Mouse (Mus musculus) MEL (cell line): Measurements from ENCODE around the gene Sorbs1. TPM values are rescaled to one million over a fixed set of nuclear protein-coding genes. Genes with fewer than 3 reads are reported as not detected.

ENCODE experiments used
- DNase-seq: peaks from one replicate; pipeline ENCODE4 v3.0.0; 2011; ENCODE audit warnings: low read depth, low spot score
- H3K27ac ChIP-seq: 2 replicates; pipeline ENCODE4 v1.5.1; 2012; ENCODE audit warnings: low read depth, mild to moderate bottlenecking, control low read depth, low read length, moderate library complexity; ENCODE audit not compliant: control insufficient read depth
- H3K27me3 ChIP-seq, 2 experiments: fragments of 150-350 bp in 1 of 2; sonication (generic) in 1 of 2; 2 replicates each; pipeline ENCODE4 v1.6.1; 2012; ENCODE audit warnings: low read length in 2 of 2, mild to moderate bottlenecking in 2 of 2, improper control_type of control experiment in 1 of 2, moderate library complexity in 1 of 2; ENCODE audit not compliant: insufficient read depth in 2 of 2, control insufficient read depth in 1 of 2
- H3K36me3 ChIP-seq, 2 experiments: 2 replicates each; pipeline ENCODE4 v1.6.1; 2012 to 2014; ENCODE audit warnings: low read length in 2 of 2, improper control_type of control experiment in 1 of 2, inconsistent platforms in 1 of 2, mild to moderate bottlenecking in 1 of 2; ENCODE audit not compliant: insufficient read depth in 2 of 2, control insufficient read depth in 1 of 2
- H3K4me1 ChIP-seq, 2 experiments: fragments of 150-350 bp in 1 of 2; sonication (generic) in 1 of 2; 2 replicates each; pipeline ENCODE4 v1.6.1; 2012; ENCODE audit warnings: low read length in 2 of 2, improper control_type of control experiment in 1 of 2, mild to moderate bottlenecking in 1 of 2; ENCODE audit not compliant: insufficient read depth in 2 of 2, control insufficient read depth in 1 of 2
- H3K4me3 ChIP-seq, 2 experiments: fragments of 150-350 bp in 1 of 2; sonication (generic) in 1 of 2; 2 replicates each; pipeline ENCODE4 v1.5.1; 2012; ENCODE audit warnings: low read depth in 2 of 2, low read length in 2 of 2, mild to moderate bottlenecking in 2 of 2, moderate library complexity in 2 of 2, control low read depth in 1 of 2, improper control_type of control experiment in 1 of 2; ENCODE audit not compliant: control insufficient read depth in 1 of 2, insufficient read depth in 1 of 2
- H3K79me2 ChIP-seq: 2 replicates; pipeline ENCODE4 v1.6.1; 2012; ENCODE audit warnings: mild to moderate bottlenecking, low read length, moderate library complexity; ENCODE audit not compliant: control insufficient read depth, poor library complexity, insufficient read depth
- H3K9ac ChIP-seq: 2 replicates; pipeline ENCODE4 v1.6.1; 2012; ENCODE audit warnings: low read depth, mild to moderate bottlenecking, control low read depth, low read length, moderate library complexity; ENCODE audit not compliant: control insufficient read depth, poor library complexity, severe bottlenecking
- H3K9me3 ChIP-seq: fragments of 150-350 bp; sonication (generic); replicated peaks from 2 replicates; pipeline ENCODE4 v1.6.1; 2012; ENCODE audit warnings: mild to moderate bottlenecking, low read length, improper control_type of control experiment, moderate library complexity; ENCODE audit not compliant: insufficient read depth
- ELF1 ChIP-seq: IDR thresholded peaks from 2 replicates; pipeline ENCODE4 v1.6.1; 2014; ENCODE audit warnings: low read depth, mild to moderate bottlenecking, inconsistent platforms, low read length, improper control_type of control experiment, moderate library complexity
- ETS1 ChIP-seq: IDR thresholded peaks from 2 replicates; pipeline ENCODE4 v1.6.1; 2012; ENCODE audit warnings: low read depth, mild to moderate bottlenecking, inconsistent platforms, low read length, improper control_type of control experiment, moderate library complexity
- GABPA ChIP-seq: IDR thresholded peaks from 2 replicates; pipeline ENCODE4 v1.6.1; 2012; ENCODE audit warnings: low read depth, mild to moderate bottlenecking, inconsistent platforms, low read length, improper control_type of control experiment, moderate library complexity
- GATA1 ChIP-seq: IDR thresholded peaks from 2 replicates; pipeline ENCODE4 v1.6.1; 2011; ENCODE audit warnings: low read depth, low read length, improper control_type of control experiment
- MAFK ChIP-seq: IDR thresholded peaks from 2 replicates; pipeline ENCODE4 v1.6.1; 2011; ENCODE audit warnings: low read depth, mild to moderate bottlenecking, low read length, improper control_type of control experiment, borderline replicate concordance
- MEF2A ChIP-seq: IDR thresholded peaks from 2 replicates; pipeline ENCODE4 v1.6.1; 2014; ENCODE audit warnings: low read depth, mild to moderate bottlenecking, inconsistent platforms, low read length, improper control_type of control experiment; ENCODE audit not compliant: poor library complexity, insufficient replicate concordance, severe bottlenecking; ENCODE audit errors: extremely low read depth
- MYB ChIP-seq: IDR thresholded peaks from 2 replicates; pipeline ENCODE4 v1.6.1; 2011; ENCODE audit warnings: mild to moderate bottlenecking, low read depth, low read length, improper control_type of control experiment
- MYC ChIP-seq: IDR thresholded peaks from 2 replicates; pipeline ENCODE4 v1.6.1; 2011; ENCODE audit warnings: low read depth, mild to moderate bottlenecking, low read length, improper control_type of control experiment, moderate library complexity
- NELFE ChIP-seq: IDR thresholded peaks from 2 replicates; pipeline ENCODE4 v1.6.1; 2011; ENCODE audit warnings: low read depth, low read length, improper control_type of control experiment
- POLR2A ChIP-seq, 2 experiments: IDR thresholded peaks; 2 replicates each; pipeline ENCODE4 v1.6.1; 2011 to 2012; ENCODE audit warnings: low read length in 2 of 2, mild to moderate bottlenecking in 2 of 2, control low read depth in 1 of 2, improper control_type of control experiment in 1 of 2, low read depth in 1 of 2, moderate library complexity in 1 of 2; ENCODE audit not compliant: control insufficient read depth in 1 of 2, insufficient read depth in 1 of 2, poor library complexity in 1 of 2
- RAD21 ChIP-seq: IDR thresholded peaks from 2 replicates; pipeline ENCODE4 v1.6.1; 2011; ENCODE audit warnings: mild to moderate bottlenecking, low read depth, low read length, improper control_type of control experiment
- SIN3A ChIP-seq: IDR thresholded peaks from 2 replicates; pipeline ENCODE4 v1.6.1; 2012; ENCODE audit warnings: low read length, improper control_type of control experiment, inconsistent platforms
- TAL1 ChIP-seq: IDR thresholded peaks from 2 replicates; pipeline ENCODE4 v1.6.1; 2012; ENCODE audit warnings: mild to moderate bottlenecking, inconsistent platforms, low read length, moderate library complexity, mixed read lengths
- TBP ChIP-seq: IDR thresholded peaks from 2 replicates; pipeline ENCODE4 v1.8.0; 2011; ENCODE audit warnings: low read depth, low read length, improper control_type of control experiment
- TCF12 ChIP-seq: IDR thresholded peaks from 2 replicates; pipeline ENCODE4 v1.6.1; 2014; ENCODE audit warnings: low read depth, mild to moderate bottlenecking, inconsistent platforms, low read length, improper control_type of control experiment, moderate library complexity
- ZC3H11A ChIP-seq: IDR thresholded peaks from 2 replicates; pipeline ENCODE4 v1.6.1; 2012; ENCODE audit warnings: low read depth, mild to moderate bottlenecking, inconsistent platforms, low read length, improper control_type of control experiment
- ZKSCAN1 ChIP-seq: IDR thresholded peaks from 2 replicates; pipeline ENCODE4 v1.6.1; 2012; ENCODE audit warnings: low read depth, mild to moderate bottlenecking, inconsistent platforms, low read length, improper control_type of control experiment, moderate library complexity
- ZNF384 ChIP-seq: IDR thresholded peaks from 2 replicates; pipeline ENCODE4 v1.6.1; 2012; ENCODE audit warnings: low read depth, mild to moderate bottlenecking, inconsistent platforms, low read length, improper control_type of control experiment
- polyA plus RNA-seq, 2 experiments: library from polyadenylated mRNA; stranded (reverse) in 1 of 2; unstranded in 1 of 2; fragments of >175 nt in 1 of 2; fragments of >200 nt in 1 of 2; gene quantifications; 2 replicates each; pipeline versions ENCODE4 v1.2.1 to v1.2.4; 2012; ENCODE audit warnings: low replicate concordance in 2 of 2, low read depth in 1 of 2; ENCODE audit not compliant: insufficient read length in 2 of 2, insufficient read depth in 1 of 2, missing spikeins in 1 of 2
- total RNA-seq: library from RNA; depleted of rRNA; stranded (reverse); fragments of 300-350 nt; gene quantifications from 2 replicates; pipeline ENCODE4 v1.2.3, GENCODE M21; 2012

Sorbs1 gene
- total and polyA plus RNA-seq, 3 experiments, result 1.3 to 5.3 TPM; not detected in 1

DNA sequence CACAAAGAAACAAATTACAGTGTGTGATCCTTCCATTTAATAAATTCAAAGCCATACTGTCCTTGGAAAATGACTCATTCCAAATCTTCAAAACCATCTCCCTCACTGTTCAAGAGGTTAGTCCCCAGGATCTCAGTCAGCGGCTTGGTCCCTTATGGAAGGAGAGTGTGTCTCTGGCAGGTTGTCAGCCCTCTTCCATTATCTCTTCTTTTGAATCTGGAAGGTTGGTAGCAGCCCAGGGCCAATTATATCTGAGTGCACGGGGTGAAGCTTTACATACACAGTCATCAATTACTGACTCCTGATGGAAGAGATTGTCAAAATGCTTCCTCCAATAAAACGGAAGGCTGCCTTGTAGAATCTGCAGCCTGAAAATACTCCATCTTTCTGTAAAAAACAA lies 126.7 kb downstream of the Sorbs1 start:
- DNase-seq, result no peak
- no peaks in the 10 kb centered on the region for H3K36me3 ChIP-seq
- no peak overlapping the region for H3K4me3 ChIP-seq
- no peaks in the 10 kb centered on the region for H3K79me2 ChIP-seq
- H3K27ac ChIP-seq, result no peak overlapping the region
- no peak for TF ChIP-seq NELFE
- TF ChIP-seq TAL1, result no peak
- TF ChIP-seq GATA1, result no peak
- no peak for TF ChIP-seq MAFK
- no peak for TF ChIP-seq ELF1
- no peak for TF ChIP-seq ZNF384
- TF ChIP-seq SIN3A, result no peak
- no peak for TF ChIP-seq RAD21
- TF ChIP-seq TCF12, result no peak
- TF ChIP-seq ETS1, result no peak
- no peak for TF ChIP-seq GABPA
- no peak for TF ChIP-seq MEF2A
- TF ChIP-seq, all 39 proteins: peak for 0
- no peaks in the 10 kb centered on the region for H3K4me1 ChIP-seq
- no peaks in the 10 kb centered on the region for H3K9me3 ChIP-seq
- no peaks in the 10 kb centered on the region for H3K27me3 ChIP-seq
- H3K9ac ChIP-seq, result no peak overlapping the region

- no peaks in the 10 kb centered on the region for H3K79me2 ChIP-seq
- TF ChIP-seq TBP (no peak), ZC3H11A (no peak), MYC (no peak), ETS1 (no peak), MEF2A (no peak), POLR2A (IDR thresholded peaks at IDR 0.05; ENCODE audit: control insufficient read depth in 1 of 2, insufficient read depth in 1 of 2, low read depth in 1 of 2, low read length in 2 of 2, poor library complexity in 1 of 2) (no peak), GATA1 (no peak), ZKSCAN1 (no peak), RAD21 (no peak), MYB (no peak)
- TF ChIP-seq, all 39 proteins: peak for 0
- Histone ChIP-seq H3K9ac (no peak overlapping the region), H3K27me3 (no peaks in the 10 kb centered on the region), H3K9me3 (no peaks in the 10 kb centered on the region), H3K36me3 (no peaks in the 10 kb centered on the region), H3K27ac (no peak overlapping the region), H3K4me1 (no peaks in the 10 kb centered on the region), H3K4me3 (no peak overlapping the region)
- DNase-seq, result no peak
These were observed 128.2 kb downstream of the Sorbs1 start for GRCm38 (mm10) chr19:40385334-40385733.
